Mouse (Mus musculus): ENCODE measurements at regions not wholly inside any gene's neighbourhood (a gene's known extent, or its start where the extent isn't known, plus 50 kb on each side); places are given as distances from the start of the nearest gene placed in this dataset.

DNA sequence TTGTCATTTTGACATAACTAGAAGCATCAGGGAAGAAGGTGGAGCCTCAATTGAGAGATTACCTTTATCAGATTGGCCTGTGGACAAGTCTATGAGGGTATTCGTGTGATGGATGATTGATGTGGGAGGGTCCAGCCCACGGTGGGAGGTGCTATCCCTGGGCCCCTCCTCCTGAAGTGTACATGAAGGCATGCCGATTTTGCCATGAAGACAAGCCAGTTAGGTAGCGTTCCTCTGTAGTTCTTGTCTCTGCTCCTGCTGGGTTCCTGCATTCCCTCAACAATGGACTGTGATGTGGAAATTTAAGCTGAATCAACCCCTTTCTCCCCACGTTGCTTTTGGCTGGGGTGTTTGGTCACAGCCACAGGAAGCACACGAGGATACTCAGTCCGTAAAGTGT is 317.5 kb downstream of the Gm49356 start:
- DNase-seq (ENCODE audit: low spot score in 2 of 2): no peak

DNA sequence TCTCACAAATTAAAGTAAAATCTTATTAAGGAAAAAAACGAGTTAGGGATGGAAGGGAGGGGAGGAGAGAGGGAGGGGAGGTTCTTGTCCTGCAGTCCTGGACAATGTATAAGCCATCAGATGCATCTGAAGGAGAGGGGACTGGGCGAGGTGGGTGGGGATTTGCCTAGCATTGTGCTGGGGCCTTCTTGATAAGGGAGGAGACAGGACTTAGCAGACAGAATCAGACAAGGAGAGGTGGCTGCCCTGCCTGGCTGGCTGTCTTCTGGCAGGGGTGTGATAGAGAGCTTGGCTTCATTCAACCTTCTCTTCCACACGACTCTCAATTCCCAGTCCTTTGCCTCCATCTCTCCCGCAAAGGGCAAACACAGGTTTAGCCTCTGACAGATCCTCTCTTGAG is 318.9 kb downstream of the Gm49356 start:
- no peak for DNase-seq (ENCODE audit: low spot score in 2 of 2)

DNA sequence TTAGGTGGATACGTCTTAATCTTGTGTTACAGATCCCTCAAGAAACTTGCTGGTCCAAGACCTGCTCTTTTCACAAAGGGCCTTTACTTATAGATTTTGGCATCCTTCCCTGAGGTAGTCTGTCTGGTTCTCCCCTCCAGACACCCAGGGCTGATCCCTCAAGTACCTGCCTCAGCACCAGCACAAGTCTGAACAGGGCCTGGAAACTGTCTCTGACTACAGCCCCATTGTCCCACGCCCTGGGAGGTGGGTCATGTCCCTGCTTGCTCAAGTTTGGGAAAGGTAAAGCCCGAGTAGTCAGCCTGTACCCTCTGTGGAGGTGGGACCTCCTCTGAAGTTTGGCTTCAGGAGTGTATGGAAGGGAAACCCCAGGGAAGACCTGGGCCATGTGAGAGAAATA is 323.3 kb downstream of the Gm49356 start:
- no peak for DNase-seq (ENCODE audit: low spot score in 2 of 2)

DNA sequence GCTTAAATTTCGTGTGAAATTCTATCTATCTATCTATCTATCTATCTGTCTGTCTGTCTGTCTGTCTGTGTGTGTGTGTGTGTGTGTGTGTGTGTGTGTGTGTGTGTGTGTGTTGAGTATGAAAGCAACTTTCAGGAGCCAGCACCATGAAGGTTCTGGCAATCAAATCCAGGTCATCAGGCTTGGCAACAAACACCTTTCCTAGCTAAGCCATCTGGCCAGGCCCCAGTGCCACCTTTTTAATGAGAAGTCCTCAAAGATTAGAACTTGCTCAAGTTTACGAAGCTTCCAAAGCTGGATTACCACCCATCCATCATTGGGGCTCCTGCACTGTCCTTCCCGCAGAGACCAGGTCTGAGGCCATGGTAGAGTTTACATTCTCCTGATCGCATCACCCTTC is 325.0 kb downstream of the Gm49356 start:
- DNase-seq (ENCODE audit: low spot score in 2 of 2): no peak

DNA sequence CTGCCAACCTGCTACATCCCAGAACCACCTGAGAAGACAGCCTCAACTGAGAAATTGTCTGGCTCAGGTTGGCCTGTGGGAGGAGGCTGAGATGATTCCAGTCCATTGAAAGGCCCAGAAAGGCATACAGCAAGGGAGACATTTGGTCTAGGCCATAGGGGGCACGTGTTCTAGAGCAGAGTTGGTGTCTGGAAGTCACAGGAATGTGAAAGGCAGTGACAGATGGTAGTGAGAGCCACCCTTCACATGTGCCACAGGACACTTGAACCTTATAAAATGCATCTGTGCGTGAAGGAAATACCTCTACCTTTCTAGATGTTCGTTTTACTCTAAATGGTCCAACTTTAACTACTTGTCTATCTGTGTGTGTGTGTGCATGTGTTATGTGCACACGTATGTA is 326.1 kb downstream of the Gm49356 start:
- DNase-seq (ENCODE audit: low spot score in 2 of 2): no peak

DNA sequence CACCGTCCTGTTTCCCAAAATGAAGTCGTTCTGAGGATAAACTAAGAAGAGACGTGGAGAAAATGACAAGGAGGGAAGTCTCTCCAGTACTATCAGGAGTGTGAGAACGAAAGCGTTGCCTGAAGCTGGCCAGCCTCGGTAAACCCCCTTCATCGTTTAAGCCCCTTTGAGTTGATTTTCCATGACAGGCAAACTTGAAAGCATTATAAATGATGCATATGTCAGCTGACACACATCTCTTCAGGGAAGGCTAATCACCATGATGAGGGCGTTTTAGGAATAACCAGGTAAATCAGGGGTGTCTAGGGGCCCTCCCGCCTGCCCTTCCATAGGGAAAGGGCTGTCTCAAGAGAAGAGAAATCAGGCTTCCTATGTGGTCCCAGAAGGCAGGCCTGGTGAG is 328.4 kb downstream of the Gm49356 start:
- no peak for DNase-seq (ENCODE audit: low spot score in 2 of 2)

DNA sequence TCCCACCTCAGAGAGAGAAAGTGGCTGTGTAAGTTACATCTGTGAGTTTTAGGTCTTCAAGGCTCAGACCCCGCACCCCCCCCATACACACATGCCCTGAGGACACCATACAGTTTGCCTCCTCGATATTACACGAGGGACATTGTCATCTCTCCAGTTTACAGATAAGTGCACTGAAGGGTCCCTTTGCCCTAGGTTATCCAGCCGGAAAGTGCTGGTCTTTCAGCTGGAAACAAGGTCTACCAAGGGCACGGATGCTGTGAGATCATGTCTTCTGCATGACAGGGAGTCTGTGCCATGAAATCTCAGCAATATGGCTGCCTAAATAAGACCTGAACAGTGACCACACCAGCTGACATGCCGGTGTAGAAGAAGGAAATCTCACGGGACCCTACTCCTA is 329.8 kb downstream of the Gm49356 start:
- DNase-seq (ENCODE audit: low spot score in 2 of 2): no peak

DNA sequence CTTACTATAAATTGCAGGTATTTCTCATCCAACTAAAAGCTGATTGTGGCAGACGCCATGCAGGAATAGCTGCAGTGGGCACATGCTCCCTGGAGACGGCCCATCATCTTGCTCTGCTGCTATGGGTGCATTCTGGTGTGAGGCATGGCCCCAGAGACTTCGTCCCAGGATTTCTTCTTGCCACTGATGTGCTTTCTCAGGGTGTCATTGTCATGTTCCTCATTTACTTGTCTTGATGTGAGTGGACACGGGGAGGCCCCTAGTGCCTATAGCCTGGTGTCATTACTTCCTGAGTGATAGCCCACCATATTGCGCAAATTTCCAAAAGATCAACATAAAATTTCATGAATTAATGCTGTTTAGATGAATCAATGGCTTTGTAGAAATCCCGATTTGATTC is 336.5 kb downstream of the Gm49356 start:
- DNase-seq (ENCODE audit: low spot score in 2 of 2): no peak

DNA sequence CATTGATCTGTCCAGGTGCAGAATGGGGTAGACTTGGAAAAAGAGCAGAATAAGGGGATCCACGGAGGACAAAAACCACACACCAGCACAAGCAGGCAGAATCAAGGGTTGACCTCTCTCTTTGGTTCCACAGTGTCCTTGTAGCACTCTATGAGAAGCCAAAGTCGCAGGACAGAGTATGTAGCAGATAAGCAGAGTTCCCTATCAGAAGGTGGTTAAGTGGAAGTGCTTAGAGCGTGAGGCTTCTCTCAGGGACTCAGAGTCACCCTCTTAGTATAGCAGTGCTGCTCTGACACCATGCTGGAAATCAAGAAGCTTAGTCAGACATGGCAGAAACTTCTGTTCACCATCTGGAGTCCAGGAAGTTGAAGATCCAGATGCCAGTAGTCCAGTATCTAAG is 338.2 kb downstream of the Gm49356 start:
- DNase-seq (ENCODE audit: low spot score in 2 of 2): no peak

DNA sequence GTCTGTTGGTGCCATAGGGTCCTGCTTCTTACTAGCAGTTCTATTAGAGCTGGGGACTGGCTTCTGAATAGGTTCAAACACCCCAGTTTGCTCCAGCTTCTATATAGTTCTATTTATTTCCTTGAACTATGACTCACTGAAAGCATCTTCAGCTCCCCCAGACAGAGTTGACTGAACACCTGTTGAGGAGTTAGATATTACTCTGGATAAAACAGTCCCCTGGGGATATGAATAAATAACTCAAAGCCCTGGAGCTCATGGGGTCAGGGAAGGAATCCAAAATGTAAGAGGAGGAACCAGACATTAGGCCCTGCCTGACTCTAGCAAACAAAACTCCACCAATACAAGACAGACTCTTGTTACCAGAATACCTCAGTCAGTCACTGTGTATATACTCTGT is 341.4 kb downstream of the Gm49356 start:
- peak in 1 of 2 experiments; percentile 15 for DNase-seq (ENCODE audit: low spot score in 2 of 2)

DNA sequence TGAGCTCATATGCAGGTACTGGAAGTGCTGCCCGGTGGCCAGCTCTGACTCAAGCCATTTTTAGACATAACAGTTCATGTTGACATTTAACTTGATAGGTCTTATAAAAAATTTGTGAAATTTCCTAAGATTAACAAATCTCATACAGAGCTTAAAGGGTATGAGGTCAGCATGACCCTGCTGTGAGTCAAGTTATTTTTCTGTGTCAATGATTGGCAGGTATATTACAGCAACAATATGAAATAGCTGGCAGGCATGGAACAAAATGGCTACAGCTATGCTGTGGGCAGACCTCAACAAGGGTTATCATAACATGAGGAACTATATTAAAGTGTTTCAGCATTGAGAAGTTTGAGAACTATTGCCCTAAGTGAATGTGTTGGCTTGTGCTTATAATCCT is 342.6 kb downstream of the Gm49356 start:
- DNase-seq (ENCODE audit: low spot score in 2 of 2): no peak

DNA sequence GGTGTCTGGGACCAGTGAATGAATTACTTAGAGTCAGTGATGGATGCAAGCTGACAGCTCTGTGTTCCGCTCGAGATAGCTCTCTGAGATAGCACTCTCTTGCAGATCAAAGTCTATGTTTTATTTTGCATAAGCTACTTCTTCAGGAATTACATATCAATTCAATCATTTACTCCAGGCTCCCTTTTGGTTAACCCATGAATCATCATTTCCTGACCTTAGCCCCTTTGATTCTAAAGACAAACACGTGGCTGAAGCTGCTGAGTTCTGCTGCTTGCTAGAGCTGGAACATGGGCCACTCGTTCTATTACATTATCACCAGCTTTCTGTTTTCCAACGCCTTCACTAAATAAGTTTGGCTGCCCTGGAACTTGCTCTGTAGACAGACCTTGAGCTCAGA is 343.2 kb downstream of the Gm49356 start:
- no peak for DNase-seq (ENCODE audit: low spot score in 2 of 2)

DNA sequence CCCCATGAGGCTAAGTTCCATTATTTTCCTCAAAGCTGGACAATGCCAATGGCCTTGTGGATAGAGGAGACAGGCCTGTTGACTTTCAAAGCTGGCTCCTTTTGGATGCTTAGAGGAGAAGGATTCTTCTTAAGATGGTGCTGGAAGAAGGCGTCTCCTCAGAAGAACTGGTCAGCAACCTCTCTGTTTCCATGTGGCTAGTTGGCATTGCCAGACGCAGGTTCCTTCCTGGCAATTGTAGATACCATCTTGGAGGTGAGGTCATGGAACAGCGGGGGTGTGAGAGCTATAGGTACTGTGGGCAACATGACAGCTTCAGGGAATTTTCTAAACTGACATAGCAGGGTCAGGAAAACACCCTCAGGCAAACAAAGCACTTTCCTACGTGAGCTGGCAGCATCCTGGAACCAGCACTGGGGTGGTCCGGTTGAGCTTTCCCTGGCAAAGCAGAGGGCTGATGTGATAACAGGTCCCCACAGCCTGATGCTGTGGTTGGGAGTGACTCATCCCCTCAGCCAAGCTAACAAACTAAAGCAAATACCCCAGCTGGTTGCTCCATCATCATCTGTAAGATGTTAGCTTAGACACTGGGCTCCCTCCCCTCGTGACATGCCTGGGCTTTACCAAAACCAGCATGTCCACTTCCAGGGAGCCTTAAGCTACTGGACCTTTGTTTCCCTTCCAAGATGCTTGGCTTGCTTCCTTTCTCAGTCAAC is 348.5 kb downstream of the Gm49356 start:
- DNase-seq (ENCODE audit: low spot score in 2 of 2): no peak

DNA sequence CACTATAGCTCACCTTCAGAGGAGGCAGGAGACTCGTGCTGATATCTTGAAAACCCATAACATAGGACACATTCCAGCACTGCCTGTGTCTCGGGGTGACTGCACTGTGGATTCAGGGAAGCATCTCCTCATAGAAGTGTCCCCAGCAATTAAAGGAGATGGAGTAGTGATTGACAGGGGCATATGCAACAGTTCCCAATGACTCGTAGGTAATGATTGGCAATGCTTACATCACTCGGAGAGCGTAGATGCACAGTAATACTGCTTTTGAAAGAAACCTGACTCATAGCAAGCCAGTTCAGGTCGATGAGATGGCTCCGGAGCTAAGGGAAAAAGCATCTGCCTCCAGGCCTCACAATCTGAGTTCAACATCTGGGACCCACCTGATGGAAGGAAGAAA is 352.7 kb downstream of the Gm49356 start:
- DNase-seq (ENCODE audit: low spot score in 2 of 2): no peak

DNA sequence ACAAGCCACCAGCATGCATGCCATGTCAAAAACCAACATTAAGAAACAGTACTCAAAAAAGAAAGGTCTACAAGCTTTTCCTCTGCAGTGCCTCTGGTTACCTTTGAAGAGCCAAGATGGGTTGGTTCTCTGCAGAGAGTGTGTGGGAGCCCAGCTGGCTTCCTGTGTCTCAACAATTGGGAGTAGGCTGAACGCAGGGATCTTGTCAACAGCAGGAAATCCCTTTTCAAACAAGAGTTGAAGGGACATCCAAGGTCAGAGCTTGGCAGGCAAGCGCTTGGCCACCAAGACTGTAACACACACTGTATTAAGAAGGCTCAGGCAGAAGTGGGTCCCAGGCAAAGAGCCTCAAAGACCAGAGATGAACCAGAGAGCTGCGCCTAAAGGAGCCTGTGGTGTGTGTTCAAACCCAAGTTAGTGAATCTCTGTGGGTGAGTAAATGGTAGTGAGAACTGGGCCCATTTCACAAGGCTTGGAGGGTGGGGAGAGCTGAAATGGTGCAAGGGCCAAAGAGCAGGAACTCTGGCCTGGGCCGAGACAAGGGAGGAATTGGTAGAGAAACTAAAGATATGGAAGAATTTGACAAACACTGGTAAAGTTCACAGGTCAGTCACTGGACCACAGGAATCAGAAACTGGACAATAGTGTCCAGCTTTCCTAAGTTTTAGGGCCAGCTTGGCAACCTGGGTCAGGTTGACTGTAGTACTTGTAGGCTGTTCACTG is 357.0 kb downstream of the Gm49356 start:
- DNase-seq (ENCODE audit: low spot score in 2 of 2): no peak

DNA sequence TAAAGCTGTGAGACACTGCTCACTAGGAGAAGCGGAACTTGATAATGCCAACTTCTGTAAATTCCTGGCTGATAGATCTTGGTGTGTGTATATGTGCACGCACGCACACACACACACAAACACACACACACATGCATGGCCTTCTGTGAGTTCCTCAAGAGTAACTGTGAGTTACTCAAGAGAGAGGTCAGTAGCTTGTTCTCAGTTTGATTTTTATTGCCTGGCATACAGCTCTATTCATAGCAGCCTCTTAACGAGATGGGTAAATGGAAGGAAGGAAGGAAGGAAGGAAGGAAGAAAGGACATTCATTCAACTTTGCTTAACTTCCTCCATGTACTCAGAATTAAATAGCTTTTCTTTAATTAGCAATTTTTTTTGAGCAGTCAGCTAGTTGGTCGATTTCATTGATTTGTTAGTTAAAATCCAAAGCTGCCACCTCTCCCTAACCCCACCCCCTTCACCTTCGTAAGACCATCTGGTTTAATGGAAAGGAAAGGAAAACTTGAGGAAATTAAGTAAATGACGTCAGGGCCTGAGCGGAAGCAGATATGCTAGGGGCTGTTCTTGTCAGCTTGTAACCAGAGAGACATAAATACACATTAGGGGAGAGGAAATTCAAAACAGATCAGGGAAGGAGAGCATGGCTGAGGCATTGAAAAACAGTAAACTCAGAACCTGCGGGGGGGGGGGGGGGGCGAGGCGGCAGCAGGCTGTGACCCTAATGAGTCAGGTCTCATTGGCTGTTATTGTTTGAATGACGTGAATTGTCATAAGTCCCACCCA is 359.6 kb downstream of the Gm49356 start:
- no peak for DNase-seq (ENCODE audit: low spot score in 2 of 2)

DNA sequence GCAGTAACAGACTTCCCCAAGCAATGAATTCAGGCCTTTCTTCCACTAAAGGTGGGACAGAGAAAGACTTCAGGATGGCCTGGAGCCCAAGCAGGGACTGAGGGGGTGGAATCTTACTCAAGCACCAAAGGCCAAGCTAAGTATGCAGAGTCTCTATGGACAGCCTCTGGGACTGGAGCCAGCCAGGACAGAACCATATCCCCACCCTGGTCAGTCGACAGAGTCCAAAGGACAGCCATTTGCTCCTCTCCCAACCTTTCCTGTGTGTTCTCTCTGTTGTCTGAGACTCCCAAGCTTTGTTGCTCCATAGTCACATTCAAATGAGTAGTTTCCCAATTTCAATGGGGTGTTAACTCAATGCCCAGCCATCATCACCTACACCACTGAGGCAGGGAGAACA is 372.3 kb downstream of the Gm49356 start:
- DNase-seq (ENCODE audit: low spot score in 2 of 2): no peak

DNA sequence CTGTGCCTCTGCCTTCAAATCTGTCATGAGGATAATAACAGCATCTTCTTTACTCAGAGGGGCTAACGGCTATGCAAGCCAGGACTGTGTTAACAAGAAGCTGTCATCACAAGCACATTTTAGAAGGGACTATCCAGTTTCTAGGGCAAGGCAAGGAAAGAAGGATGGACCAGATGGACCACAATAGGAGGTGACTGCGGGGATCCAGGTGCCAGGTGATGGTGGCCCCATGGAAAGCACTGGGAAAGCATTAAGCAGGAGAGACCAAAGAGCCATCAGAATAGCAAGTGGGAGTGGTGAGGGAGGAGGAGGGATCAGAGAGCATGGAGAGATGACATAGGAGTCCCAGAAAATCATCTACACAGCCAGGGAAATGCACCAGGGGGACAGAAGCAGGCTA is 373.3 kb downstream of the Gm49356 start:
- no peak for DNase-seq (ENCODE audit: low spot score in 2 of 2)

DNA sequence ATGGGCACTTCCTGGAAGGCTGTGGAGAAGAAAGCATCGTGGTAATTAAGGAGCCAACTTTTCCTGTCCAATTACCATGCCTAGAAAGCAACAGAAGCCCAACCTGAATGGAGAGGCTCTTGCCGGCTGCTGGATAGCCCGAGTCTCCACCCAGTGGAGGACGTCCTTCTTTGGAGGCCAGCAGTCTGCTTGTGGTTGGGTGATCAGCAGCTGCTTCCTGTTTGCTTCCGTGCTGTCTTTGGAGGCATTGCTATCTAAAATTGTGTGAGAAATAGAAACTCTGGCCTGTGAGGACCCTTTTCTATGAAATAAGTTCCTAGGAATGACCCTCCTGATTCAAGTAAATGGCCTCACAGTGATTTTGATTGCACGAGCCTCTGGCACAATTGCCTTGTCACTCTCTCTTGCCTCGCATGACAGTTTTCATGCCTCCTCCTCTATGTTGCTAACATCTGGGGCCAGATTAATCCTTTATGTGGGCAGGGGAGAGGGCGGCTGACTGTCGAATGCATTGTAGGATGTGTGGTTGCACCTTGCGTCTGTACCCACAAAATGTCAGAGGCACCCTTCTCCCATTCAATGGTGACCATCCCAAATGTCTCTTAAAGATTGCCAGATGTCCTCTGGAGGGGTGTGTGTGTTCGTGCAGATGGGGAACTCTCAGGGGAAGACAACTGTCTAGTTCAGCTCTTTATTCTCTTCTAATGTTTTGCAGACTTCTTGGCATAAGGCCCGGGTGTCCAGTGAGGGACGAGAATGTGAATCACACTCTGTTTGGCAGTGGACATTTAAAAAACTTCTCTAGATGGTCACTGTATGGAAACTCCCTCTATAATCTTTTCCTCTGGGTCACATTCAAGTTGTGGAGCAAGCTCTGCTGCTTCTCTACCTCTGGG is 374.6 kb downstream of the Gm49356 start:
- peak; percentile 33 to 51 for DNase-seq (ENCODE audit: low spot score in 2 of 2)

Measured in gastrocnemius, adult 8-10 months (tissue).